Mouse (Mus musculus): Measurements from ENCODE around the gene Arf4. TPM values are rescaled to one million over a fixed set of nuclear protein-coding genes. Genes with fewer than 3 reads are reported as not detected.
"Not testable (repeated sequence)": the region's sequence is repeated elsewhere in the genome, so short reads cannot be mapped to it uniquely, and the experiment has no call there.

The Arf4 gene
- polyA plus RNA-seq, 1 experiment from 2014 or later, result 672 TPM

GRCm38 (mm10) chr14:26669292-26670073 lies 31.6 kb downstream of the Arf4 start, which contains the start of gene Pde12:
Gene Pde12, minus strand, starts transcription at chr14:26669883.
- peak within 1 kb of the TSS; percentile 95 for H3K4me2 ChIP-seq (replicated peaks; ENCODE audit: low read depth, low read length)

DNA sequence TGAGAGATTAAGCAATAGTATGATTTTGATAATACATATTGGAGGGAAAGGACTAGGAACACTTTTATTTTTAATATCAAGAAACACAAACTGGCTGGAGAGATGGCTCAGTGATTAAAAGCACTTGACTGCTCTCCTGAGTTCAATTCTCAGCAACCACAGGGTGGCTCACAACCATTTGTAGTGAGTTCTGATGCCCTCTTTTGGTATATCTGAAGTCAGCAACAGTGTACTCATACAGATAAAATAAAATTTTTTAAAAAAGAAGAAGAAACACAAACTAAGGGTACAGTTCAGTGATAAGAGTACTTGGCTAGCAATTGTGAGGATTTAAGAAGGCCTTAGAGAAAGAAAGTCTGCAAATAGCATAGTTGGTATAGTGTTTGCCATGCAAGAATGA lies 33.1 kb downstream of the Arf4 start:
- Histone ChIP-seq H3K36me3 (ENCODE audit: control insufficient read depth, insufficient read depth, low read length) (no peaks in the 10 kb centered on the region; the same call in 1 of the 2 replicates), H3K27ac (ENCODE audit: low read depth, low read length) (no peak overlapping the region), H3K4me1 (replicated peaks; ENCODE audit: control insufficient read depth, insufficient read depth, low read length) (no peaks in the 10 kb centered on the region), H3K4me3 (ENCODE audit: low read depth, low read length) (no peak overlapping the region), H3K9me3 (ENCODE audit: control insufficient read depth, low read length) (no peaks in the 10 kb centered on the region), H3K4me2 (replicated peaks; ENCODE audit: low read depth, low read length) (no peak overlapping the region), H3K9ac (ENCODE audit: low read depth, low read length) (no peak overlapping the region), H3K27me3 (ENCODE audit: control insufficient read depth, insufficient read depth, low read length) (no peaks in the 10 kb centered on the region)
- DNase-seq (ENCODE audit: low spot score), result no peak
- ATAC-seq (ENCODE audit: low FRiP score), result no peak

More at GRCm38 (mm10) chr14:26669292-26670073, 31.6 kb downstream of the Arf4 start, which contains the start of gene Pde12:
- H3K27me3 ChIP-seq (ENCODE audit: control insufficient read depth, insufficient read depth, low read length), result no peaks in the 10 kb centered on the region
- under 1% methylated on average over 70 of the region's 70 CpGs for WGBS
- DNase-seq (ENCODE audit: low spot score) (peak; percentile 92), ATAC-seq (ENCODE audit: low FRiP score) (peak; percentile 95)
- H3K4me1 ChIP-seq (replicated peaks; ENCODE audit: control insufficient read depth, insufficient read depth, low read length), result no peaks in the 10 kb centered on the region
- peak within 1 kb of the TSS; percentile 74 for H3K27ac ChIP-seq (ENCODE audit: low read depth, low read length)
- peak within 1 kb of the TSS; percentile 76 for H3K9ac ChIP-seq (ENCODE audit: low read depth, low read length)
- no peaks in the 10 kb centered on the region for H3K36me3 ChIP-seq (ENCODE audit: control insufficient read depth, insufficient read depth, low read length)
- no peaks in the 10 kb centered on the region for H3K9me3 ChIP-seq (ENCODE audit: control insufficient read depth, low read length)
- H3K4me3 ChIP-seq (ENCODE audit: low read depth, low read length), result peak within 1 kb of the TSS; percentile 89

DNA sequence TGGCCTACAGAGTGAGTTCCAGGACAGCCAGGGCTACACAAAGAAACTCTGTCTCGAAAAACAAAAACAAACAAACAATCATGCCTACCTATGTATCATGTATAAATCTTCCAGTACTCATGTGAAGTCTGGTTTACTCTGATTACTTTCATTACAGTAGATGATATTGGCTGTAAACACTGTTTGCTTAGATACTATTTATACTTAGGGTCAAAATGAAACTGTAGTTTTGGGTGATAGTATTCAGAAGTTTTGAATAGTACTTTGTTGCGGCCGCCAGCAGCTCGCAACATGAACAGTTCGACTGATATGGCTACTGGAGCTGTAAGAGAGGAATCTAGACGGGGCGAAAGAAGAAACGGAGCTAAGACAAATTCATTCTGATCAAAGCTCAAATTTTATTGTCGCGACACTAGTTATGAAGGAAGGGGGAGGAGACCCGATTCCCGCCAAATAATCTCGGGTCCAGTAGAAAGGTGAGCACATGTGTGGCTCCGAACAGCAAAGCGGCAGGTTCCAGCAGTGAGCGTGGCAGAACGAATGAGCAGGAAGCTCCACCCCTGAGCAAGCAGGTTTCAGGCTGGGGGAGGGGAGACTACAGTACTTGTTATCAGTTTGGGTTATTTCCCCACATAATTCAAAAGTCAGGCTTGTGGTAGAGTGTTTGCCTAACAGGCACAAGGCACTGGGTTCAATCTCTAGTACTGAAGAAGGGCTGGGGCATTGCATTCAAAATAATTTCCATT lies 34.2 kb downstream of the Arf4 start:
- H3K4me2 ChIP-seq (replicated peaks; ENCODE audit: low read depth, low read length); H3K9me3 ChIP-seq (ENCODE audit: control insufficient read depth, low read length); DNase-seq (ENCODE audit: low spot score); H3K4me3 ChIP-seq (ENCODE audit: low read depth, low read length); H3K36me3 ChIP-seq (ENCODE audit: control insufficient read depth, insufficient read depth, low read length); H3K27me3 ChIP-seq (ENCODE audit: control insufficient read depth, insufficient read depth, low read length); H3K4me1 ChIP-seq (replicated peaks; ENCODE audit: control insufficient read depth, insufficient read depth, low read length); H3K27ac ChIP-seq (ENCODE audit: low read depth, low read length); H3K9ac ChIP-seq (ENCODE audit: low read depth, low read length); ATAC-seq (ENCODE audit: low FRiP score): not testable (repeated sequence)
- WGBS, result 61% methylated on average over 17 of the region's 17 CpGs

DNA sequence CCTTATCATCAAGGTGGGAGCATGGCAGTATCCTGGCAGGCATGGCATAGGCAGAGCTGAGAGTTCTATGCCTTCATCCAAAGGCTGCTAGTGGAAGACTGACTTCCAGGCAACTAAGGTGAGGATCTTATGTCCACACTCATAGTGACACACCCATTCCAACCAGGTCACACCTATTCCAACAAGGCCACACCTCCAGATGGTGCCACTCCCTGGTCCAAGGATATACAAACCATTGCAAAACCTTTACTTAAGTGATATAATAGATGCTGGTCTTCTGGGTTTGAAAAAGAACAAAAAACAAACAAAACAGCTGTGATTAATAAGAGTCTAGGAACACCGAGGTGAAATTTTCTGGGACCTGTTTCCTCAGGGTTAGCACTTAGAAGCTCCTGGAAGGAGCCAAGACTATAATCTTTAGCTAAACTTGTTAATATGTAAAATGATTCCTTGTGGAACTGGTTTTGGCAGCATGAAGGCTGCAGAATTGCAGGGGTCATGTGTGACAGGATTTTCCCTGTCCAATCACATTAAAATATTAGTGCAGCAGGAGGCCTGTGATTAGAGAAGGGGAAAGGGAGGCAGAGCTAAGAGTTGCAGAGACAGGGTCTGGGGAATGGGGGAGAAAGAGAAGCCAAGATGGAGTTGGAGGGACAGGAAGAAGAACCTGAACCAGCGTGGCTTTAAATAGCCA lies 36.7 kb downstream of the Arf4 start:
- not testable (repeated sequence) for H3K9ac ChIP-seq (ENCODE audit: low read depth, low read length); ATAC-seq (ENCODE audit: low FRiP score); H3K4me1 ChIP-seq (replicated peaks; ENCODE audit: control insufficient read depth, insufficient read depth, low read length); H3K27me3 ChIP-seq (ENCODE audit: control insufficient read depth, insufficient read depth, low read length); H3K4me3 ChIP-seq (ENCODE audit: low read depth, low read length); H3K9me3 ChIP-seq (ENCODE audit: control insufficient read depth, low read length); H3K27ac ChIP-seq (ENCODE audit: low read depth, low read length); H3K4me2 ChIP-seq (replicated peaks; ENCODE audit: low read depth, low read length); DNase-seq (ENCODE audit: low spot score); H3K36me3 ChIP-seq (ENCODE audit: control insufficient read depth, insufficient read depth, low read length)
- WGBS, result 89% methylated on average over 2 of the region's 2 CpGs

- H3K4me2 ChIP-seq (replicated peaks; ENCODE audit: low read depth, low read length), result no peak overlapping the region
- no peak overlapping the region for H3K4me3 ChIP-seq (ENCODE audit: low read depth, low read length)
- H3K4me1 ChIP-seq (replicated peaks; ENCODE audit: control insufficient read depth, insufficient read depth, low read length), result no peaks in the 10 kb centered on the region
- no peaks in the 10 kb centered on the region for H3K9me3 ChIP-seq (ENCODE audit: control insufficient read depth, low read length)
- ATAC-seq (ENCODE audit: low FRiP score), result no peak
- no peak overlapping the region for H3K27ac ChIP-seq (ENCODE audit: low read depth, low read length)
- 19% methylated on average over 12 of the region's 12 CpGs for WGBS
- H3K36me3 ChIP-seq (ENCODE audit: control insufficient read depth, insufficient read depth, low read length), result no peaks in the 10 kb centered on the region; the same call in 1 of the 2 replicates
- no peak overlapping the region for H3K9ac ChIP-seq (ENCODE audit: low read depth, low read length)
- peak; percentile 34 for DNase-seq (ENCODE audit: low spot score)
- H3K27me3 ChIP-seq (ENCODE audit: control insufficient read depth, insufficient read depth, low read length), result no peaks in the 10 kb centered on the region
Observed at GRCm38 (mm10) chr14:26675371-26675770, 37.5 kb downstream of the Arf4 start.

GRCm38 (mm10) chr14:26675791-26676190 lies 37.9 kb downstream of the Arf4 start:
- H3K36me3 ChIP-seq (ENCODE audit: control insufficient read depth, insufficient read depth, low read length), result no peaks in the 10 kb centered on the region; the same call in 1 of the 2 replicates
- WGBS, result 79% methylated on average over 5 of the region's 5 CpGs

DNA sequence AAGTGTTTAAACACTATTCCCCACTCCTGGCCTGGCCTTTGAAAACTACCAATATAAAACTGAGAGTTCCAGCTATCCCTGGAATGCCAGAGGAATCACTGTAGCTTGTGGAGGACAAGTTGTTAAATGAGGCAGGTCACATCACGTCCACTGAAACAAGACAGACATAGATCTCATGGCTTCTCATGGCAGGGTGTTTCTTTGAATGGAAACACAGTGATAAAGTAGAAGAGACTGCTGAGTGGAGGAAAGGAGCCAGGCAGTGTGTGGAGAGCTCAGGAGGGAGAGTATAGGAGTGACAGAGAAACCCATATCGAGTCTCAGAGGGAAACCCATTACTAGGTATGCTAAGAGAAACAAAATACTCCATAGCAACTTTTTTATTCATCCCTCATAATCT lies 52.9 kb downstream of the Arf4 start:
- 82% methylated on average over 2 of the region's 2 CpGs for WGBS
- no peak for ATAC-seq (ENCODE audit: low FRiP score)
- H3K27me3 ChIP-seq (ENCODE audit: control insufficient read depth, insufficient read depth, low read length), result no peaks in the 10 kb centered on the region

More at GRCm38 (mm10) chr14:26675791-26676190, 37.9 kb downstream of the Arf4 start:
- Histone ChIP-seq H3K27me3 (ENCODE audit: control insufficient read depth, insufficient read depth, low read length) (no peaks in the 10 kb centered on the region), H3K27ac (ENCODE audit: low read depth, low read length) (no peak overlapping the region), H3K4me2 (replicated peaks; ENCODE audit: low read depth, low read length) (no peak overlapping the region), H3K4me1 (replicated peaks; ENCODE audit: control insufficient read depth, insufficient read depth, low read length) (no peaks in the 10 kb centered on the region), H3K9ac (ENCODE audit: low read depth, low read length) (no peak overlapping the region), H3K4me3 (ENCODE audit: low read depth, low read length) (no peak overlapping the region), H3K9me3 (ENCODE audit: control insufficient read depth, low read length) (no peaks in the 10 kb centered on the region)
- ATAC-seq (ENCODE audit: low FRiP score) (no peak), DNase-seq (ENCODE audit: low spot score) (no peak)

DNA sequence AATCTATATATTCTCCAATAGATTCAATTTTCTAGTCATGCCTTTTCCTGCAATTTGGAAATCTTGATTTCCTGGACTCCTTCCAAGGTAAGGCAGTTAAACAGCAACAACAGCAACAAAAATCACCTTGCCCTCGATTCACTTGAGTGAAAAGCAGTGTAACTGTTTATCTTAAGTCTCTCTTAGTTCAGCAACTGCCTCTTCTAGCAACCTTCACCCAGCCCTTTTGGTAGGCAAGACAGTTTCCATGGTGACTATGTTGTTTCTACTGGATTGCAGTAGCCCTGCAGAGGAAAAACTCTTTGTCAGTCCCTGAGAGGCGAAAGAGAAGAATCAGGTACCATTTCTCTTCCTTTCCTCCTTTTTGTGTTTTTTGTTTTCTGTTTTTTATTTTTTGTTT lies 53.5 kb downstream of the Arf4 start:
- no peaks in the 10 kb centered on the region for H3K9me3 ChIP-seq (ENCODE audit: control insufficient read depth, low read length)

More for the DNA sequence above, 52.9 kb downstream of the Arf4 start:
- H3K27ac ChIP-seq (ENCODE audit: low read depth, low read length), result no peak overlapping the region
- H3K9me3 ChIP-seq (ENCODE audit: control insufficient read depth, low read length), result no peaks in the 10 kb centered on the region
- no peaks in the 10 kb centered on the region for H3K36me3 ChIP-seq (ENCODE audit: control insufficient read depth, insufficient read depth, low read length)
- no peak for DNase-seq (ENCODE audit: low spot score)
- H3K4me2 ChIP-seq (replicated peaks; ENCODE audit: low read depth, low read length), result no peak overlapping the region
- no peak overlapping the region for H3K4me3 ChIP-seq (ENCODE audit: low read depth, low read length)
- no peaks in the 10 kb centered on the region for H3K4me1 ChIP-seq (replicated peaks; ENCODE audit: control insufficient read depth, insufficient read depth, low read length)
- H3K9ac ChIP-seq (ENCODE audit: low read depth, low read length), result no peak overlapping the region

More for the DNA sequence above, 53.5 kb downstream of the Arf4 start:
- H3K4me3 ChIP-seq (ENCODE audit: low read depth, low read length), result no peak overlapping the region
- H3K4me2 ChIP-seq (replicated peaks; ENCODE audit: low read depth, low read length), result no peak overlapping the region
- H3K9ac ChIP-seq (ENCODE audit: low read depth, low read length), result no peak overlapping the region
- no peaks in the 10 kb centered on the region for H3K27me3 ChIP-seq (ENCODE audit: control insufficient read depth, insufficient read depth, low read length)
- 67% methylated on average over 2 of the region's 2 CpGs for WGBS
- H3K4me1 ChIP-seq (replicated peaks; ENCODE audit: control insufficient read depth, insufficient read depth, low read length), result no peaks in the 10 kb centered on the region
- no peak overlapping the region for H3K27ac ChIP-seq (ENCODE audit: low read depth, low read length)
- DNase-seq (ENCODE audit: low spot score) (no peak), ATAC-seq (ENCODE audit: low FRiP score) (no peak)
- no peaks in the 10 kb centered on the region for H3K36me3 ChIP-seq (ENCODE audit: control insufficient read depth, insufficient read depth, low read length)

Measured in hindbrain, embryonic 11.5 days (tissue).